Mouse (Mus musculus) subcutaneous adipose tissue, adult 2 months (tissue): ENCODE measurements around the gene Esrp2. TPM values are rescaled to one million over a fixed set of nuclear protein-coding genes. Genes with fewer than 3 reads are reported as not detected.

Experiments
- polyA plus RNA-seq: library from polyadenylated mRNA; depleted of rRNA; stranded (reverse); fragments of >200 nt; gene quantifications from 2 replicates; pipeline ENCODE4 v1.2.3, GENCODE M21; 2012; ENCODE audit warnings: low replicate concordance; rRNA removed

The Esrp2 gene
- 0.06 and 12.4 TPM in 2 replicates for polyA plus RNA-seq

DNA sequence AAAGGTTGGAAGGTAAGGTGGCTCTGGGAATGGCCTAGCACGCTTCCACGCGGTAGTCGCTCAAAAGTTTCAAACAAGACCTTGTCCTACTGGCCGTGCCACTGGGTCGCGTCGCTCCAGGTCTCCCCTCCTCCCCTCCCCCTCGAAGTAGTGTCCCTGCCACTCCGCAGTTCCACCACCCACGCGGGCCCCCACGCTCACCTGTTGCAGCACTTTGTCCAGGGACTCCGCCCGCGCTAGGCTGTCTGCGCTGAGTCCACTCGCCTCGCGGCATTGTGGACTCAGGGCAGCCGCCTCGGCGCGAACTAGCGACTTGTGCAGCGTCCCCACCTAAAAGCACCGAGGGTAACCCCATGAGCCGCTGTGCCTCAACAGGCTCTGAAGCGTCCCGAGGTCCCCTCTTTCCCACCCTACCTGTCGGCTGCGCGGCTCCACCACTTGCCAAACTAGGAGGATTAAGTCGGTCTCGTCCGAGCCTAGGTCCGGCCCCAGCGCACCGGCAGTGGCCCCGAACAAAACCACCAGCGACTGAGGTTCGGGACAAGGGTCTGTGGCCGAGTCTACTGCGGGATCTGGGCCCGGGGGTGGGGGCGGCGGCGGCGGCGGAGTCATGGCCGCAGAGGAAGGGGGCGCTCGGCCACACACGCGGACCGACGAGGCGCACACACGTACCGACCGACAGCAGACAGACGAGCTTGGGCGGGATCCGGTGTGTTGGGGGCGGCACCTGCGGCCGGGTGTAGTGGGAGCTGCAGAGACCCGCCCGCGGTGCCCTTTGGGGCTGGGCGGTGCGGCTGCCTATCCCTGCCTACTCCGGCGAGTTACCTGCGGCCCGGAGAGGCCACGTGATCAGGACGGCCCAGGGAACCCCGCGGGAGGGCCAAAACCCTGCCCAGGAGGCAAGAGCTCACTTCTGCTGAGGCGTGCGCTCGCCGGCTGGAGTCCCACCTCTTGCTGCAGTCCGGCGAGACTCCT is at the start of gene Esrp2:
TSS of gene Esrp2 (minus strand) at position 819 of the 975 bp plus-strand sequence.

DNA sequence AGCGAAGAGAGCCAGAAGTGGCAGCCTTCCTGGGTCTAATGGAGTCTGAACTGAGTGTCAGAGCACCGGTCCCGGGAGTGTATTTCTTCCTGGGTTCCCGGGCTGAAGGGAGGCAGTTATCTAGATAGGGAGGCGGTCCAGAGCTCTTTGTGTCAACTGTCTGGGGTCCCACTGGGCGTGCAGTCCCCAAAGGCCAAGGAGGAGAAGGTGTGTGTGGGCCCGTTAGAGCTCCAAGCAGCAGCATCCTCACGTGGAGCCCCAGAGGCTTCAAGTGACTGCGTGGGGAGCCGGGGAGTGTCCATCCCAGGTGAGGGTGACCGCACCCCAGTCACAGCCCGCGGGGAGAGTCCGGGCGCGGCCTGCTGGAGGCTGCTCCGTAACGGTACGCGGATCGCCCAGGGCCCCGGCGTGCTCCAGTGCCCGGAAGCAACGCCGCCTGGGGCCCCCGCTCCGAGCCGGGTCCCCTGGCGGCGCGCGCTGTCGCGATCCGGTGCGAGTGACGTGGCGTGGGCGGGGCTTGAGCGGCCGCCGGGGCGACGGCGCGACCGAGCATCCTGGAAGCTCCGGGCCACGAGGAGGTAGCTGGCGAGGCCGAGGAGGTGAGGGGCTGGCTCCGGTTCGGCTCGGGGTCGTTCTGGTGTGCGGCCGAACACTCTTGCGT is 31.7 kb upstream of the Esrp2 start, which contains the start of gene Slc7a6:
TSS of gene Slc7a6 (plus strand) at position 502 of the 661 bp plus-strand sequence.

DNA sequence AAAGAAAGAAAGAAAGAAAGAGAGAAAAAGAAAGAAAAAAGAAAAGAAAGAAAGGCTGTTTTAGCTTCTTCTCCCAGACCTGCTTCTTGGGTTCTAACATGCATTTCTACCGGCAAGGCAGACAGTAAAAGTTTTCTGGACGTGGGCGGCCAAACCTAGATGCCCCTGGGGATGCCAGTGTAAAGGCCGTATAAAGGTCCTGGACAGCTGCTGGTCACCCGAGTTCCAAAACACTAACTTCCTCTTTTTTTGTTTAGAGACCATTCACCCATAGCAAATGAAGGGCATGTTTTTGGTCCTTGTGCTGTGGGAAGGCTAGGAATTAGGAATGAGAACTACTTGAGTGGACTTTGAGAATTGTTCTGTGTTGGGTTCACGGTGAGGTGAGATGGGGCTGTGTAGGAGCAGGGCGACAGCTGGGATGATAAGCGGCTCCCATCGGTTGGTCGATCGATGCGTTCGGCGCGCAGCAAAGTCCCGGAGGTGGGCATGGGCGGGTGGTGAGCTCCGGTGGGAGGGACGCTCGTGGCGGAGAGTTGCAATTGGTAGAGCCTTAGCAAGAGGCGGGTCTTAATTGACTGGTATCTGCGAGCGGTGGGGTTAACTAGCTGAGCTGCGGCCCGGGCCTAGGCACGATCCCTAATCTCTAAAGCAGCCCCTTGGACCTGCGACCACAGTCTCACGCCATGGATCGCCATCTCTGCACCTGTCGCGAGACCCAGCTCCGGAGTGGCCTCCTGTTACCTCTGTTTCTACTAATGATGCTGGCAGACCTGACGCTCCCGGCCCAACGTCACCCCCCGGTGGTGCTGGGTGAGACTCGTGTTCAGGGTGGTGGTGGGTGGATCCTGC is 13.3 kb upstream of the Esrp2 start, which contains the start of gene Pla2g15:
TSS of gene Pla2g15 (plus strand) at position 599 of the 852 bp plus-strand sequence.

Other genes starting within 250 kb of the Esrp2 start
- 1.2 and 1.5 TPM in 2 replicates for gene Nrn1l, start 243.4 kb downstream of the Esrp2 start, polyA plus RNA-seq
- gene Pskh1, start 236.5 kb downstream of the Esrp2 start, polyA plus RNA-seq = 55.5 and 60.6 TPM in 2 replicates
- 2.2 and 4.2 TPM in 2 replicates for gene Ctrl, start 203.1 kb downstream of the Esrp2 start, polyA plus RNA-seq
- gene Psmb10, start 198.5 kb downstream of the Esrp2 start, polyA plus RNA-seq = 152 and 154 TPM in 2 replicates
- 3.1 and 5.9 TPM in 2 replicates for gene Lcat, start 193.6 kb downstream of the Esrp2 start, polyA plus RNA-seq
- 68.7 and 121 TPM in 2 replicates for gene Slc12a4, start 170.9 kb downstream of the Esrp2 start, polyA plus RNA-seq
- 0.18 and 0.40 TPM in 2 replicates for gene Dpep3, start 157.5 kb downstream of the Esrp2 start, polyA plus RNA-seq
- 15.8 and 20.1 TPM in 2 replicates for gene Dus2, start 145.6 kb downstream of the Esrp2 start, polyA plus RNA-seq
- gene Dpep2nb, start 131.0 kb downstream of the Esrp2 start, polyA plus RNA-seq = not detected in 2 replicates
- gene Ddx28, start 125.1 kb downstream of the Esrp2 start, polyA plus RNA-seq = 11.3 and 11.9 TPM in 2 replicates
- 29.9 and 36.2 TPM in 2 replicates for gene Nfatc3, start 78.1 kb downstream of the Esrp2 start, polyA plus RNA-seq
- gene Pla2g15, start 13.4 kb upstream of the Esrp2 start, polyA plus RNA-seq = 35.2 and 37.3 TPM in 2 replicates
- gene Slc7a6, start 31.9 kb upstream of the Esrp2 start, polyA plus RNA-seq = 35.1 and 36.9 TPM in 2 replicates
- gene Slc7a6os, start 74.0 kb upstream of the Esrp2 start, polyA plus RNA-seq = 12.8 and 22.2 TPM in 2 replicates
- gene Prmt7, start 74.0 kb upstream of the Esrp2 start, polyA plus RNA-seq = 22.8 and 30.8 TPM in 2 replicates
- 5.2 and 7.8 TPM in 2 replicates for gene Smpd3, start 201.0 kb upstream of the Esrp2 start, polyA plus RNA-seq